Mouse (Mus musculus): ENCODE results near the gene Krtap5-4. TPM values are rescaled to one million over a fixed set of nuclear protein-coding genes. Genes with fewer than 3 reads are reported as not detected.
"Not testable (repeated sequence)": the region's sequence is repeated elsewhere in the genome, so short reads cannot be mapped to it uniquely, and the experiment has no call there.

The Krtap5-4 gene
- polyA plus RNA-seq, 1 experiment from 2014 or later = 0.26 TPM

DNA sequence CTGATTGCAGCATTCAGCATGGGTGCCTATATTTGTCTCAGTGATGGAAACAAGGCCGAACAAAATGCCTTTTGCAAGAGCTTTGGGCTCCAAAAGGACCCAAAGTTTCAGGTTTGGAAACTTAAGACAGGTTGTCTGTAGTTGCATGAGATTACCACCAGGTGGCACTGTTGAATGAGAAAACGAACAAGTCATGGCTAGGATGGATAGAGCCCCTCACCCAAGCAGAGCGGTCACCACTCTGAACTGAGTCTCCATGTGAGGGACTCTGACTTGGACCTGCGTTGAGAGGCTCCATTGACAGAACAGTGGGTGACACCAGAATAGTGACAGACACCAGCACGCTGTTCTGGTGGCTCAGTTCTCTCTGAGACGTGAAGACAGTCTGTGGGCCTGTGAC is 13.2 kb downstream of the Krtap5-4 start:
- no peak overlapping the region for H3K4me3 ChIP-seq (ENCODE audit: low read depth, low read length)
- no peaks in the 10 kb centered on the region for H3K36me3 ChIP-seq (ENCODE audit: control insufficient read depth, insufficient read depth, low read length)
- ATAC-seq (replicated peaks; ENCODE audit: insufficient number of reproducible peaks, low FRiP score, low TSS enrichment) = peak; percentile 69
- H3K9ac ChIP-seq (ENCODE audit: low read depth, low read length) = no peak overlapping the region
- no peaks in the 10 kb centered on the region for H3K27me3 ChIP-seq (ENCODE audit: control insufficient read depth, insufficient read depth, low read length)
- WGBS (ENCODE audit: insufficient replicate concordance) = 24% methylated on average over 6 of the region's 6 CpGs
- no peak overlapping the region for H3K4me2 ChIP-seq
- H3K27ac ChIP-seq (ENCODE audit: low read depth, low read length) = peak overlapping the region; percentile 59
- no peaks in the 10 kb centered on the region for H3K9me3 ChIP-seq (replicated peaks; ENCODE audit: control insufficient read depth, low read length)
- H3K4me1 ChIP-seq (ENCODE audit: control insufficient read depth, insufficient read depth, low read length) = peaks cover 30% of the 10 kb centered on the region

DNA sequence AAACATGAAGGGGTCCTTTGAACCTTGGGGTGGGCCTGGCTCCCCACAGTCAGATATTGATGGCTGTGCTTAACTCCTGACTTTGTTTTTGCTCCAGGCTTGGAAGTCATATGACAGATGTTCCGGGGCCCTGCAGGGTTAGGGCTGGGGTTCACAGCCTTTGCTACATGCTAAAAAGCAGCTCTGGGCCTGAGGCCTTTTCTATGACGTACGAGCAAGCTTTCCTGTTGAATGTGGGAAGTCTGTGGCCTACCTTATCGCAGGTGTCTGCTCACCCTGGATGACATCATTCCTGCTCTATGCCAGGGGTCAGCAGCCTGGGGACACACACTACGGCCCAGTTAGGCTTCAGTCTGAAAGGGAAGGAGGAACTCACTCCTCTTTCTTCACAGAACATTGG is 13.9 kb downstream of the Krtap5-4 start:
- peaks cover 30% of the 10 kb centered on the region for H3K4me1 ChIP-seq (ENCODE audit: control insufficient read depth, insufficient read depth, low read length)

DNA sequence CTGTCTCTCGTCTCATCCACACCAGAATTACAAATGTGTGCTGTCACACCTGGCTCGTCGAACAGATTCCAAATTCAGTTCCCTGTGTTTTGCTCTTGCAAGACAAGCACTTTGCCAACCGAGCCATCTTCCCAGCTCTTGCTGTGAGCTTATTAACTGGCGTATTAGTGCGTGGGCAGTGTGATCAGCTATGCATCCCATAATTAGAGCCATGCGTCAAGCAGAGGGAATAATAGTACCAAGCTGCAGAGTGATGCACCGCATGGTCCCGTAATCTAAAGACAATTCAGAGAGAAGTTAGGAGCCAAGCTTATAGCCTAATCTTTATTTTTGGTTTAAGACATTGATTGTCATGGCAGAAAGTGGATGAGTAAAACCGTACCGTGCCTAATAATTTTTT is 15.8 kb downstream of the Krtap5-4 start:
- Histone ChIP-seq H3K4me1 (ENCODE audit: control insufficient read depth, insufficient read depth, low read length) (peaks cover 30% of the 10 kb centered on the region), H3K27ac (ENCODE audit: low read depth, low read length) (no peak overlapping the region), H3K4me2 (no peak overlapping the region), H3K4me3 (ENCODE audit: low read depth, low read length) (no peak overlapping the region), H3K9ac (ENCODE audit: low read depth, low read length) (no peak overlapping the region), H3K27me3 (ENCODE audit: control insufficient read depth, insufficient read depth, low read length) (no peaks in the 10 kb centered on the region), H3K36me3 (ENCODE audit: control insufficient read depth, insufficient read depth, low read length) (no peaks in the 10 kb centered on the region), H3K9me3 (replicated peaks; ENCODE audit: control insufficient read depth, low read length) (no peaks in the 10 kb centered on the region)
- 84% methylated on average over 11 of the region's 11 CpGs for WGBS (ENCODE audit: insufficient replicate concordance)
- no peak for ATAC-seq (replicated peaks; ENCODE audit: insufficient number of reproducible peaks, low FRiP score, low TSS enrichment)

More for the DNA sequence above, 13.9 kb downstream of the Krtap5-4 start:
- WGBS (ENCODE audit: insufficient replicate concordance) = 53% methylated on average over 5 of the region's 5 CpGs
- Histone ChIP-seq H3K27ac (ENCODE audit: low read depth, low read length) (peak overlapping the region; percentile 59; the same call in 1 of the 2 replicates), H3K4me2 (no peak overlapping the region), H3K36me3 (ENCODE audit: control insufficient read depth, insufficient read depth, low read length) (no peaks in the 10 kb centered on the region), H3K4me3 (ENCODE audit: low read depth, low read length) (no peak overlapping the region), H3K9me3 (replicated peaks; ENCODE audit: control insufficient read depth, low read length) (no peaks in the 10 kb centered on the region), H3K9ac (ENCODE audit: low read depth, low read length) (no peak overlapping the region), H3K27me3 (ENCODE audit: control insufficient read depth, insufficient read depth, low read length) (no peaks in the 10 kb centered on the region)
- ATAC-seq (replicated peaks; ENCODE audit: insufficient number of reproducible peaks, low FRiP score, low TSS enrichment) = no peak

DNA sequence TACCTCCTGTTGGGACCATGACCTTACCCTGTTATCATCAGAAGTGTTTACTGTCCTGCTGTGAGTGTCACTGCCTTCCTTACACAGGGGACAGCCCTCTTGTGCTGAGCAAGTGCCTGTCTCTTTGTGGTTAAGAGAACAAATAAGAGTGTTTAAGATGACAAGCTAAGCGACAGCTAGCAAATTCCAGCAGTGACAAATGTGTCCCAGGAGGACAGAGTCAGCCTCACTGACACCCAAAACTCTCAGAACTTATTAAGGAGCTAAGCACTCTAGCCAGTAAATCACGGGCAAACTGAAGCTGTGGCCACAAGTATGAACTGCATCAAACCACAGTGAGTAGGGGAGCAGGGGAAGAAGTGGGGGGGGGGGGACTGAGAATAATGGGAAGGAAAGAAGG is 17.6 kb downstream of the Krtap5-4 start:
- Histone ChIP-seq H3K4me2 (no peak overlapping the region), H3K27me3 (ENCODE audit: control insufficient read depth, insufficient read depth, low read length) (no peaks in the 10 kb centered on the region), H3K36me3 (ENCODE audit: control insufficient read depth, insufficient read depth, low read length) (no peaks in the 10 kb centered on the region), H3K9ac (ENCODE audit: low read depth, low read length) (0 out of 2 replicates have a peak overlapping the region, but pooled peaks have one; percentile 49), H3K9me3 (replicated peaks; ENCODE audit: control insufficient read depth, low read length) (no peaks in the 10 kb centered on the region), H3K4me1 (ENCODE audit: control insufficient read depth, insufficient read depth, low read length) (peaks cover 35% of the 10 kb centered on the region), H3K4me3 (ENCODE audit: low read depth, low read length) (no peak overlapping the region), H3K27ac (ENCODE audit: low read depth, low read length) (peak overlapping the region; percentile 66)
- ATAC-seq (replicated peaks; ENCODE audit: insufficient number of reproducible peaks, low FRiP score, low TSS enrichment) = no peak
- WGBS (ENCODE audit: insufficient replicate concordance) = 12% methylated on average over 2 of the region's 2 CpGs

DNA sequence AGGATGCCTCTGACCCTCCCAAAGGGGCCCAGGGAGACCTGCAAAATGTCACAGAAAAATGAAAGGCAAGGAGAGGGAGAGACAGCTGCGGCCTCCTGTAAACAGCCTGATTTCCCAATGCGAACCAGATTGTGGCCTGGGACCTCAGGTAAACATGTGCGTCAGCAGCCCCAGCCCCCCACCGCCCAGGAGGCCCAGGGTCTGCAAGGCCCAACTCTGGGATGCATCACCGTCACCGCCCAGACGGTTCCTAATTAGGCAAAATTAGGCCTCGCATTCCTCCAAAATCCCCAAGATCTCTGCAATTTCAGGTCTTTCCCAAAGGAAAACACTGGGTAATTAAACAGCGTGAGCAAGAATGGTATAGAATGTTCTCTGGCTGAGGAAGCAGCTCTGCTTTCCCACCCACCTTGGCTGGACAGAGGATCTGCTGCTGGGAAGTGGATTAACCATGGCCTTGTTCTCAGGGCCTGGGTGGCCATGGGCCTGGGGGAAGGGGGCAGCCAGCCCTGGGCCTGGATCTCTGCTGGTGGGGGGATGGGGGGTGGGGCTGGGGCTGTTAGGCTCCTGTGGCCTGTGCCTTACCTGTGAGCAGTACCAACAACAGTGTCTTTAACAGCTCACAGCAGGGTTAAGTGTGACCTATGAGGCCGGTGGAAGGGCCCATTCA is 18.4 kb downstream of the Krtap5-4 start:
- not testable (repeated sequence) for H3K4me2 ChIP-seq; ATAC-seq (replicated peaks; ENCODE audit: insufficient number of reproducible peaks, low FRiP score, low TSS enrichment); H3K36me3 ChIP-seq (ENCODE audit: control insufficient read depth, insufficient read depth, low read length); H3K27me3 ChIP-seq (ENCODE audit: control insufficient read depth, insufficient read depth, low read length); H3K9ac ChIP-seq (ENCODE audit: low read depth, low read length); H3K9me3 ChIP-seq (replicated peaks; ENCODE audit: control insufficient read depth, low read length); H3K4me3 ChIP-seq (ENCODE audit: low read depth, low read length)
- H3K4me1 ChIP-seq (ENCODE audit: control insufficient read depth, insufficient read depth, low read length) = peaks cover 40% of the 10 kb centered on the region
- peak overlapping the region; percentile 41; the same call in 1 of the 2 replicates for H3K27ac ChIP-seq (ENCODE audit: low read depth, low read length)
- whole genome bisulfite sequencing (ENCODE audit: insufficient replicate concordance) = 48% methylated on average over 4 of the region's 10 CpGs

DNA sequence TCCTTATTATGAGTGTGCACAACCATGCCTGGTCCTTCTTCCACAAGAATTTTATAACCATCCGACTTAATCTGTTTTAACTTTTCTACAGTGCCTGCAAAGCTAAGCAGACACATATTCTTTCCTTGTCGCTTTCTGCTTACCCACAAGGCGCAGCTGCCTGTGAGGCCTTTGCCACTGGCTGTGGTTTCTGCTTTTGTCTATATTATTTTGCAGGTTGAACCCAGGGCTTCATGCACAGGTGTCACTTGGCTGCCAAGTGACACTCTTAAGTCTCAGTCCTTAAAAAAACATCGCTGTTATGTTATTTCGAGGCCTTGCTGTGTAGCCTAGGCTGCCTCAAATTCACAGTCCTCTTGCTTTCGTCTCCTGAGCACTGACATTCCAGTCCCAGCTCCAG is 19.3 kb downstream of the Krtap5-4 start:
- no peaks in the 10 kb centered on the region for H3K27me3 ChIP-seq (ENCODE audit: control insufficient read depth, insufficient read depth, low read length)
- no peaks in the 10 kb centered on the region for H3K9me3 ChIP-seq (replicated peaks; ENCODE audit: control insufficient read depth, low read length)
- no peak overlapping the region for H3K27ac ChIP-seq (ENCODE audit: low read depth, low read length)
- H3K4me2 ChIP-seq = no peak overlapping the region
- no peaks in the 10 kb centered on the region for H3K36me3 ChIP-seq (ENCODE audit: control insufficient read depth, insufficient read depth, low read length)
- ATAC-seq (replicated peaks; ENCODE audit: insufficient number of reproducible peaks, low FRiP score, low TSS enrichment) = no peak
- H3K4me1 ChIP-seq (ENCODE audit: control insufficient read depth, insufficient read depth, low read length) = peaks cover 40% of the 10 kb centered on the region
- 85% methylated on average over 6 of the region's 6 CpGs for WGBS (ENCODE audit: insufficient replicate concordance)
- H3K4me3 ChIP-seq (ENCODE audit: low read depth, low read length) = no peak overlapping the region
- H3K9ac ChIP-seq (ENCODE audit: low read depth, low read length) = no peak overlapping the region

DNA sequence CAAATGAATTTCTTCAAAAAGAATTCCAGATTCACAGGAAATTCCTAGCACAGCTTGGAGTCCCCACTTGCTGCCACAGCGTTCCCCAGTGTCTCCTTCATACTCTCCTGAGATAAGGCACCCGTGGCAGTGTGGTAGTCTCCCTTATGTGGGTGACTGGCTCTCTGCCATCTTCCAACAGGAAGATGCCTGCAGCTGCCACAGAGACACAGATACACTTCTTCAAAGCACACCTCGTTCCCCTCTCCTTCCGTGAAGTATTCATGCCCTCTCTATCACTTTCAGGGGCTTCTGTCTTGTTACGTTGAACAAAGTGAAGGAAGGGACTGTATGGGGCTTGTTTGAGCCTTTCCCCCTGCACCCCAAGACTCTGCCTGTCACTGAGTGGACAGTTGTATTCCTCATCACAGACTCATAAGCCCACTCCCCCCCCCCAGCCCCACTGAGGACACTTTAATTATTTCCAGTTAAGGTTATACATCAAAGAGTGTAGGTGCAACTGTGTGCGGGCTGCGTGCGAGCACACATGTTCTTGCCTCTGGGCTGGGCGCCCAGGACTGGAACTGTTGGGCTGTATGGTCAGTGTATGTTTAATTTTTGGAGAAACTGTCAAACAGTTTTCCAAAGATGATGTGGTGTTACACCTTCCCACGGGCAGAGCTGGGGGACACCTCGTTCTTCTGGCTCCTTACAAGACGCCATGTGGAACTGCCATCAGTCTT is 20.2 kb downstream of the Krtap5-4 start:
- H3K36me3 ChIP-seq (ENCODE audit: control insufficient read depth, insufficient read depth, low read length) = no peaks in the 10 kb centered on the region
- ATAC-seq (replicated peaks; ENCODE audit: insufficient number of reproducible peaks, low FRiP score, low TSS enrichment) = no peak
- no peak overlapping the region for H3K4me3 ChIP-seq (ENCODE audit: low read depth, low read length)
- WGBS (ENCODE audit: insufficient replicate concordance) = 81% methylated on average over 12 of the region's 12 CpGs
- peaks cover 43% of the 10 kb centered on the region for H3K4me1 ChIP-seq (ENCODE audit: control insufficient read depth, insufficient read depth, low read length)
- H3K9me3 ChIP-seq (replicated peaks; ENCODE audit: control insufficient read depth, low read length) = no peaks in the 10 kb centered on the region
- no peaks in the 10 kb centered on the region for H3K27me3 ChIP-seq (ENCODE audit: control insufficient read depth, insufficient read depth, low read length)
- no peak overlapping the region for H3K9ac ChIP-seq (ENCODE audit: low read depth, low read length)
- no peak overlapping the region for H3K4me2 ChIP-seq
- H3K27ac ChIP-seq (ENCODE audit: low read depth, low read length) = no peak overlapping the region

DNA sequence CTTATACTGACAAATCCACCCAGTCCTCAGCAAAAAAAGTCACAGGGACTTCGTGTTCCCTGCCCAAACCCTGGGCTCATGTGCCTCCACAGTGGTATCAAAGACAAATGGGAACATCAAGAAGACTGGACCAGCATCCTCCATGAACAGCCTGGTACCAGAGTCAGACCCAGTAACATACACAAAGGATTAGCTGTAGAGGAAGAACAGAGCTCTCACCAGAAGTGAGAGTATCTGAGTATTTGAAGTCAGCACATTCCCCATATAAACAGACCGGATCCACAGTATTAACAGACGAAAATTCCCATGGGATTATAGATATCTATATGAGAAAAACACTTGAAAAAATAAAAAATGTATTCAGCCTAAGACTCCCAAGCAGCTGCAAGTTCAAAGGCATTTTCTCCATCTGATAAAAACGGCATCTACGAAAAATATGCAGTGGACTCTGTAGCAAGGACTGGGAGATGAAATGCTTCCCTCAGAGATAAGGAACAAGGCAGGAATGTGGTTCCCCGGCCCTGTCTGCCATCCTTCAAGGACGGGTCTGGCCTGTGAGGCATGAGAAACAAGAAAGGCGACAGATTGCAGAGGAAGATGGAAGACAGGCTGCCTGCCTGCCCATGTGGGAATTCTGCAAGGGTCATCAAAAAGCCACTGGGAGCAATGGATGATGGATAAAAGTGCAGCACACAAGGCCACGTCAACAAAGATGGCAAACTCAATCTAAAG is 23.5 kb downstream of the Krtap5-4 start:
- Histone ChIP-seq H3K9me3 (replicated peaks; ENCODE audit: control insufficient read depth, low read length) (no peaks in the 10 kb centered on the region), H3K27ac (ENCODE audit: low read depth, low read length) (peak overlapping the region; percentile 82), H3K4me3 (ENCODE audit: low read depth, low read length) (no peak overlapping the region), H3K4me2 (no peak overlapping the region), H3K4me1 (ENCODE audit: control insufficient read depth, insufficient read depth, low read length) (peaks cover 52% of the 10 kb centered on the region), H3K27me3 (ENCODE audit: control insufficient read depth, insufficient read depth, low read length) (no peaks in the 10 kb centered on the region), H3K36me3 (ENCODE audit: control insufficient read depth, insufficient read depth, low read length) (no peaks in the 10 kb centered on the region), H3K9ac (ENCODE audit: low read depth, low read length) (no peak overlapping the region)
- no peak for ATAC-seq (replicated peaks; ENCODE audit: insufficient number of reproducible peaks, low FRiP score, low TSS enrichment)
- WGBS (ENCODE audit: insufficient replicate concordance) = 14% methylated on average over 9 of the region's 9 CpGs

Measured in heart, embryonic 11.5 days (tissue).